Mouse (Mus musculus) midbrain, embryonic 10.5 days (tissue): ENCODE data around the gene Caprin2. TPM values are rescaled to one million over a fixed set of nuclear protein-coding genes. Genes with fewer than 3 reads are reported as not detected.
A peak's percentile ranks its signal among the peaks of the same experiment; 100 is the strongest.
"Not testable (repeated sequence)": the region's sequence is repeated elsewhere in the genome, so short reads cannot be mapped to it uniquely, and the experiment has no call there.

ENCODE experiments used
- DNase-seq: peaks from one replicate; pipeline ENCODE4 v3.0.0-alpha.2; 2017; ENCODE audit warnings: low spot score
- H3K27ac ChIP-seq: fragments of 300-500 bp; sonication (generic); replicated peaks from 2 replicates; pipeline ENCODE4 v1.5.1; 2016; ENCODE audit warnings: mild to moderate bottlenecking
- H3K27me3 ChIP-seq: fragments of 300-500 bp; sonication (generic); 2 replicates; pipeline ENCODE4 v1.6.1; 2016; ENCODE audit warnings: low read depth, mild to moderate bottlenecking; ENCODE audit not compliant: poor library complexity, severe bottlenecking
- H3K36me3 ChIP-seq: fragments of 300-500 bp; sonication (generic); 2 replicates; pipeline ENCODE4 v1.6.1; 2016; ENCODE audit warnings: mild to moderate bottlenecking, moderate library complexity
- H3K4me1 ChIP-seq: fragments of 300-500 bp; sonication (generic); 2 replicates; pipeline ENCODE4 v1.6.1; 2016
- H3K4me3 ChIP-seq: fragments of 300-500 bp; sonication (generic); 2 replicates; pipeline ENCODE4 v1.5.1; 2016; ENCODE audit warnings: mild to moderate bottlenecking, moderate library complexity
- H3K9me3 ChIP-seq: fragments of 300-500 bp; sonication (generic); replicated peaks from 2 replicates; pipeline ENCODE4 v1.6.1; 2016; ENCODE audit warnings: mild to moderate bottlenecking
- WGBS: fragments of 180-500 bp; shearing (Covaris S2); methylation state at CpG from one replicate; pipeline ENCODE4 v1.1.7; 2016; 5-methylcytosine and 5-hydroxymethylcytosine counted together
- polyA plus RNA-seq: library from polyadenylated mRNA; unstranded; fragments of >200 nt; fragmentation: Nextera tagmentation; extraction: Ambion mirVana; gene quantifications from 2 replicates; pipeline ENCODE4 v1.2.1, GENCODE M21; 2016

Gene Caprin2
- polyA plus RNA-seq: 22.4 and 24.0 TPM in 2 replicates

DNA sequence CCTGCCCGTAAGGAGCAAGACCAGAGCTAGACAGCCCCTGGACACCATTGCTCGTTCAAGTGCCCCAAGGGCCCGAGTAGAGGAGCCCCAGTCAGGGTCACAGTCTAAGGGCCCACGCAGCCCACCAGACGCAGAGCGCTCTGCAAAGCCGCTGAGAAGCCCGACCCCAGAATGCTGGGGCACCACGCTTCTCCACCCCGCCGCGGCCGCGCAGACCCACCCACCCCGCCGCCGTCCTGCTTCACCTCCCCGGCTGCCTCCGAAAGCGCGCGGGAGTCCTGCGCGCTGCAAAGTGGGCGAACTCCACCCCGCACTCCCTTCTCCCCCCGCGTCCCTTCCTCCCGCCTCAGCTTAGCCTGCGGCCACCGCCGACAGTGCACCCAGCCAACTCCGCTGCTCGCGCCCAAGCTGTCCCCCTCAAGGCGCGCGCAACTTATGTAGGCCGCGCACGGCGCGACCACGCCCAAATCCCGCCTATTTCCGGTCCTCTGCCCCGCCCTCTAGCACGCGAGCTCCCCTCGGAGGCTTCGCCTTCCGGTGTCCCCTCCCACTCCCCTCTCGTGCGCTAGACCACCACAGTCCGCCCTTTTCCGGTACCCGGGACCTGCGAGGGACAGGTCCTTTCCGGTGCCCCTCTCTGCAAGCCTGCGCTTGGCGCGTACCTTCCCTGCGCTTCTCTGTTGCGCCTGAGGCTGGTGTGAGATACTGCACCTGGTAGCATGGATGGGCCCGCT lies at the start of gene Caprin2:
Gene Caprin2, minus strand, starts transcription at position 465 of the 734 bp plus-strand sequence.
- H3K27ac ChIP-seq: peak within 1 kb of the TSS; percentile 94
- DNase-seq: peak; percentile 98
- under 1% methylated on average over 60 of the region's 65 CpGs for whole genome bisulfite sequencing
- H3K4me3 ChIP-seq: peak within 1 kb of the TSS; percentile 88
- no peaks in the 10 kb centered on the region for H3K36me3 ChIP-seq
- H3K27me3 ChIP-seq: no peaks in the 10 kb centered on the region
- no peaks in the 10 kb centered on the region for H3K9me3 ChIP-seq
- H3K4me1 ChIP-seq: peaks cover 10% of the 10 kb centered on the region

DNA sequence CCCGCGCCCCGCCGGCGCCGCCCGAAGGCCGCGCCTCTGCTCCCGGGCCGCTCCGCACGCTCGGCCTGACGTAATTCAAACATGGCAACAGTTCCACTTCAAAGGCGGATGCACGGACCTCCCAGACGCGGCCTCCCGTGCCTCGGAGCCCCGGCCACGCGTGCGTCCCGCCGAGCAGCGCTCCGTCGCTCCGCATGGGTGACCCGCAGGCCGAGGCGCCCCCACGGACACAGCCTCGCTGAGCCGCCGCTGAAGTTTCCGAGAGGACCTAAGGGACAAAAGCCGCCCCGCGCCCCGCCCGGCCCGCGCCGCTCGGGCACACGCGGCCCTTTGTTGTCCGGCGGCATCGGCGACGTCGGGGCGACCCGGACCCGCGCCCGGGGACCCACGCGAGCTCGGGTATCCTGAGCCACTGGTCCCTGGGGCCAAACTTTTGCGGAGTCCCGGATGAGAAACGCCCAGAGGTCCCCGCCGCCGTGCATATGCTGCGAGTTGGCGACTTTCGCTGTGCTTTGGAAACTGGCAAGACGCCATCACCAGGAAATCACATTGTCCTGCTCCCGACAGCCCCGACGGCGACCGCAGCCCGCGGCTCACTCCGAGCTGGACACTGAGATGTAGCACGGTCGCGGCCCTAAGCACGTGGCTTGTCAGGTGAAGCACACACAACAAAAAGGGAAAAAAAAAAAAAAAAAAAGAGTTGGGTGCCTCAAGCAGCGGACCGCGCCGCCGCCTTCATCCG lies 48.9 kb upstream of the Caprin2 start:
- no peaks in the 10 kb centered on the region for H3K27me3 ChIP-seq
- H3K9me3 ChIP-seq: no peaks in the 10 kb centered on the region
- peak; percentile 82 for DNase-seq
- peaks cover 41% of the 10 kb centered on the region for H3K4me1 ChIP-seq
- peaks cover 26% of the 10 kb centered on the region for H3K36me3 ChIP-seq
- peak overlapping the region; percentile 79 for H3K4me3 ChIP-seq
- WGBS: under 1% methylated on average over 87 of the region's 92 CpGs
- H3K27ac ChIP-seq: peak overlapping the region; percentile 99

DNA sequence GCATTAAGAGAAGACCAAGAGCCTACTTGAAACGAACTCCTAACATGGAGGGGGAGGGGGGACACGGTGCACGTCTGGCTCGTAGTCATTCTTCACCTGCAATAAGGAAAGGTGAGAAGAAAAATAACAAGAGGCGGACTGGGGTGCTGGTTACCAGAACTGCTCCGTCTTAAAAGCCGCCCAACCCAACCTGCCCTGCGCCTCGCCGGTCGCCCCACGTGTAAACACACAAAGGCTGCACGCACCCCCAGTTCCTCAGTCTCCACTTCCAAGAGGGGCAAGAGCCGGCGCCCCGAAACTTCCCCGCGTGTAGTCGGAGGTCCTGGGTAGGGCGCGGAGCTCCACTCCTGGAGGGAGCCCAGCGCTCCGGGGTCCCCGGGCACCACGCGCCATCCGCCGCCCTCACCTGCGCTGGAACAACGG lies 48.3 kb upstream of the Caprin2 start:
- peak overlapping the region; percentile 99 for H3K27ac ChIP-seq
- no peak for DNase-seq
- H3K4me1 ChIP-seq: peaks cover 44% of the 10 kb centered on the region
- under 1% methylated on average over 30 of the region's 30 CpGs for WGBS
- peak overlapping the region; percentile 79 for H3K4me3 ChIP-seq
- H3K36me3 ChIP-seq: peaks cover 31% of the 10 kb centered on the region
- H3K9me3 ChIP-seq: no peaks in the 10 kb centered on the region
- no peaks in the 10 kb centered on the region for H3K27me3 ChIP-seq

DNA sequence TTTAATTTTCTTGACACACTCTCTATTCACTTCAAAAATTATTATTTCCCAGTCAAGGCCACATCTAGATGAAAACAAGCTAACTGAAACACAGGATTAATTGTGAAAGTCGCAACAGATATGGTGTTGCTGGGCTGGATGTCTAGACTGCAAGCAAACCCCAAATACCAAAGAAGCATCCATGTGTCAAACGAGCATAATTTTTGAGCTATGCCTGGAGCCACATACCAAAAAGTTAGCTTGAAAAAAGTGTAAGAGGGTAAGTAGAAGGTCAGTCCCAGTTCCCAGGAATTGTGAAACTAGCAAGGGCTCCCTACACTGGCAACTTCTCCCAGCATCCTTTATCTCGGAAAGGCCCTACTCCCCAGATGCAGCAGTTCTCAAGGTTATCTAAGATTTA lies 47.7 kb upstream of the Caprin2 start:
- DNase-seq: no peak
- Histone ChIP-seq H3K9me3 (no peaks in the 10 kb centered on the region), H3K27ac (peak overlapping the region; percentile 99), H3K4me3 (peak overlapping the region; percentile 79), H3K36me3 (peaks cover 38% of the 10 kb centered on the region), H3K4me1 (peaks cover 50% of the 10 kb centered on the region), H3K27me3 (no peaks in the 10 kb centered on the region)
- 22% methylated on average over 3 of the region's 3 CpGs for WGBS

DNA sequence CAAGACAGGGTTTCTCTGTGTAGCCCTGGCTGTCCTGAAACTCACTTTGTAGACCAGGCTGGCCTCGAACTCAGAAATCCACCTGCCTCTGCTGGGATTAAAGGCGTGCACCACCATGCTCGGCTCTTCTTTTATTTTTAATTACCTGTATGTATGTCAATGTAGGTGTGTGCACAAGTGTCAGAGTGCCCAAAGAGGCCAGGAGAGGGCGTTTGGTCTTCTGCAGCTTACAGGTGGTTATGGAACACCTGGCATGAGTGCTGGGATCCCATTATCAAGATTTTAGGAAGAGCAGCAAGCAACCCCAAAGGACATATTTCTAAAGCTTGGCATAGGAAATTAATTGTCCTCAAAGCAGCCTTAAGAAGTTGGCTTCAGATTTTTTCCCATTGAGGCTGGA lies 46.4 kb upstream of the Caprin2 start:
- Histone ChIP-seq H3K27me3 (no peaks in the 10 kb centered on the region), H3K27ac (no peak overlapping the region)

DNA sequence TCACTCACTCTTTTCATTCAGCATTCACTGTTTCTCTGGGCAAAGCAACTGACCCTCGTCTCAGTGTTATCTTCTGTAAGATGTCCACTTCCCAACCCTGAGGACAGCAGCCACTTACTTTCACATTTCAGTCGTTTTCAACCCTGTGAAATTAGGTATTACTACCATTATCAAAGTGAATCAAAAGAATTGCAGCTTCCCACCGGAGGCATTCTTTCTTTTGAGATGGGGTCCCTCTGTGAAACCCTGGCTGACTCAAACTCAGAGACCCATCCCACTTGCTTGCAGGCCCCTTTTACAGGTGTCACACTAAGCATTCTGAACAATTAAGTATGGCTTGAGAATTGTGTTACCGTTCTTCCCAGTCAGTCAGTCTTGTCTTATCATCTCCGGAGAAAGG lies 45.8 kb upstream of the Caprin2 start:
- Histone ChIP-seq H3K4me1 (peaks cover 51% of the 10 kb centered on the region), H3K27ac (no peak overlapping the region), H3K4me3 (peak overlapping the region; percentile 32), H3K27me3 (no peaks in the 10 kb centered on the region), H3K9me3 (no peaks in the 10 kb centered on the region), H3K36me3 (peaks cover 53% of the 10 kb centered on the region)
- DNase-seq: no peak
- WGBS: 58% methylated on average over 5 of the region's 5 CpGs

More for the DNA sequence above, 46.4 kb upstream of the Caprin2 start:
- DNase-seq: no peak
- Histone ChIP-seq H3K36me3 (peaks cover 51% of the 10 kb centered on the region), H3K9me3 (no peaks in the 10 kb centered on the region), H3K4me3 (peak overlapping the region; percentile 79), H3K4me1 (peaks cover 55% of the 10 kb centered on the region)
- 73% methylated on average over 4 of the region's 4 CpGs for WGBS

DNA sequence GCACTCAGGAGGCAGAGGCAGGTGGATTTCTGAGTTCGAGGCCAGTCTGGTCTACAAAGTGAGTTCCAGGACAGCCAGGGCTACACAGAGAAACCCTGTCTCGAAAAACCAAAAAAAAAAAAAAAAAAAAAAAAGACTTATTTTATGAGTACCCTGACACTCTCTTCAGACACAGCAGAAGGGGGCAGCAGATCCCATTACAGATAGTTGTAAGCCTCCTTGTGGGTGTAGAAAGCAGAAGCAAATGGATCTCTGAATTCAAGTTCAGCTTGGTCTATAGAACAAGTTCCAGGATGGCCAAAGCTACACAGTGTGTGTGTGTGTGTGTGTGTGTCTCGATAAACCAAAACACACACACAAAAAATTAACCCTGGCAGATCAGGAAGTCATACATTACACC lies 44.3 kb upstream of the Caprin2 start:
- not testable (repeated sequence) for DNase-seq, H3K4me3 ChIP-seq, H3K9me3 ChIP-seq, H3K27ac ChIP-seq, H3K27me3 ChIP-seq
- 89% methylated on average over 2 of the region's 3 CpGs for WGBS
- peaks cover 62% of the 10 kb centered on the region for H3K36me3 ChIP-seq
- H3K4me1 ChIP-seq: peaks cover 55% of the 10 kb centered on the region

DNA sequence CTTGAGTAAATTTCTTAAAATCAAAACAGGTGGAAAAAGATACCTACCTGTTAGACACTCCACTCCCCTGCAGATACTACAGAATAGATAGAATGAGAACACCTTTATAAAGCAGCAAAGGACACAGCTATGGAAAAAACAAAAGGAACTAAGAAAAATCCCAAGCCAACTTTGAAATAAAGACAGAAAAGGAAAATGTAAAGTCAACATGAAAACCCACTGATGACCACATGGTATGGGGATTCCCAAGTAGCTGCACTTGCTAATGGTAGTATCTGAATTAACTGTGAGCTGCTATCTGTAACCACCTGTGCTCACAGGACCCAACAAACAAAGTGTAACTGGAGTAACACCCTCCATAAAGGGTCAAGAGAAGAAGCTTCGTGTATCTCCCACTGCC lies 41.7 kb upstream of the Caprin2 start:
- DNase-seq: no peak
- WGBS: 59% methylated on average over 1 of the region's 1 CpGs
- Histone ChIP-seq H3K4me3 (no peak overlapping the region), H3K36me3 (peaks cover 81% of the 10 kb centered on the region), H3K9me3 (no peaks in the 10 kb centered on the region), H3K27ac (no peak overlapping the region), H3K4me1 (peaks cover 44% of the 10 kb centered on the region), H3K27me3 (no peaks in the 10 kb centered on the region)

DNA sequence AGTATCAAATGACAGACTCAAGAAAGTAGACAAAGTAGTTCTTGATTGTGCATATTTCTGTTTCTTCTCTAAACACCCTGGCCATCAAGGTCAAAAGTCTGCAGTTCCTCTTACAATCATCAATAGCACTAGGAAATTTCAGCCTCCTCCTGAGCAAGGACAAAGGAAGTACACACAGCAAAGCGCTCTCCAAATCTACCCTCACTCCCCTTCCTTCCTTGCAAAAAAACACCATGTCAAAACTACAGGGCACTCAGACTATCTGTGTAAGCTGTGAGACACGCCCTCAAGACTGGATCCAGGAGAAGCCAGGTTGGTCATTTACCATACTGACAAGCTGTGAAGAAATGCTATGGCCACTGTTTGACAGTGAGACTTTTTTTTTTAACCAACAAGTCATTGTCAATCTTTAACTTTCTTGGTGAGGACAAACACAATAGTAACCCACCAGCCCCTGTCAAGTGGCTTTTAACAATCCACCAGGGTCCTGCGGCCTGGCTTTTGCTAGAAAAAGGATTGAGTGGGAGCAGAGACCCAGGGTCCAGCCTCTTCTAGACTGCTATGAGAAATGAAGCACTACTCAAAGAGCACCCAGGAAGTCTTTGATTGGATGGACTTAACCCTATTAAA lies 39.0 kb upstream of the Caprin2 start:
- Histone ChIP-seq H3K27ac (no peak overlapping the region), H3K27me3 (no peaks in the 10 kb centered on the region), H3K4me3 (no peak overlapping the region), H3K9me3 (no peaks in the 10 kb centered on the region), H3K4me1 (peaks cover 28% of the 10 kb centered on the region), H3K36me3 (peaks cover 90% of the 10 kb centered on the region)
- WGBS: 78% methylated on average over 3 of the region's 3 CpGs
- DNase-seq: no peak

DNA sequence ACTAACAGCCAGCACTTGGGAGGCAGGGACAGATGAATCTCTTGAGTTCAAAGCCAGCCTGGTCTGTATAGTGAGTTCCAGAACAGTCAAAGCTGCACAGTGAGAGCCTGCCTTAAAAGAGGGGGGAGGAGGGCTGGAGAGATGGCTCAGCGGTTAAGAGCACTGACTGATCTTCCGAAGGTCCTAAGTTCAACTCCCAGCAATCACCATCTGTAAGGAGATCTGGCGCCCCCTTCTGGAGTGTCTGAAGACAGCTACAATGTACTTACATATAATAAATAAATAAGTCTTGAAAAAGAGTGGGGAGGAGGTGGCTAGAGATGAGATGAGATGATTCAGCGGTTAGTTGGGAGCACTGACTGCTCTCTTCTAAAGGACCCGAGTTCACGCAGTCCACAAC lies 35.2 kb upstream of the Caprin2 start:
- Histone ChIP-seq H3K4me1 (peaks cover 5% of the 10 kb centered on the region; the same call in 1 of the 2 replicates), H3K27me3 (no peaks in the 10 kb centered on the region), H3K36me3 (peaks cover 92% of the 10 kb centered on the region), H3K4me3 (no peak overlapping the region), H3K9me3 (no peaks in the 10 kb centered on the region), H3K27ac (no peak overlapping the region)
- peak; percentile 46 for DNase-seq
- WGBS: 86% methylated on average over 6 of the region's 6 CpGs

DNA sequence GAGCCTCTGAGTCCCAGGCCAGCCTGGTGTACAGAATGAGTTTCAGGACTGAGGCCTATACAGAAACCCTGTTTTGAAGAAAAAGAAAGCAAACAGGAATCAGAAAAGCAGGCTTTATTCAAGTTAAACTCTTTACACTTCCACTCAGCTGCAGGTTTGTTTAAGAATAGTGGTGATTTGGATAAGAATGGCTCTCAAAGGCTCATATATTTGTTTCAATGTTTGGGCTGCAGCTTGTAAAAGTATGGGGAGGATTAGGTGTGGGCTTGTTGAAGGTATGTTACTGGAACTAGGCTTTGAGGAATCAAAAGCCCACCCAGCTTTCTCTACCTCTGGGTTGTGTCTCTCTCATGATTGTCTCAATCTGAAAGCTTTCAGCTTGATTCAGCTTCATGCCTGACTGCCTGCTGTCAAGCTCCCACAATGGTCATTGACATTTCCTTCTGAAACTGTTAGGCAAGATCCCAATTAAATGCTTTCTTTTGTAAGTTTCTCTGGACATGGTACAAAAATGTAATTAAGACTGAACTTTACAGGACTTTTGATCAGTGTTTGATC lies 22.9 kb upstream of the Caprin2 start:
- Histone ChIP-seq H3K36me3 (peaks cover 38% of the 10 kb centered on the region), H3K9me3 (no peaks in the 10 kb centered on the region), H3K4me1 (0 out of 2 replicates have a peak, but pooled peaks cover 3% of the 10 kb centered on the region), H3K4me3 (no peak overlapping the region), H3K27me3 (no peaks in the 10 kb centered on the region), H3K27ac (no peak overlapping the region)
- DNase-seq: no peak

DNA sequence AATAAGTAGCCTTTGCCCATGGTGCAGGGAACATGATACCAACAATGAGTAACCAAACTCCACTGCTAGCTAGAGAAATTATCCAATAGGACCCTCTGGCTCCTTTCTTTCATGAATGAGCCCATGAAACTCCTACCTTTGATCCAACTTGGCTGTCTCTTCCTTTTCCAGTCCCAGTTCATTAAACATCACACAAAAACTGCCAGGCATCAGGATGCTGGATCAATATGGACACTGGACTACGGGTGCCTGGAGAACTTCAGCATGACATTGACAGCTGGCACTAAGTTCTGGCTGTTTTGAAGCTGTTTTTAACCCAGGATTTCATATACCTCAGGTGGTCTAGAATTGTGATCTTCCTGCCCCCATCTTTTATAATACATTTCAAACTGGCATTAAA lies 21.6 kb upstream of the Caprin2 start:
- no peak overlapping the region for H3K4me3 ChIP-seq
- no peaks in the 10 kb centered on the region for H3K27me3 ChIP-seq
- WGBS: 90% methylated on average over 1 of the region's 1 CpGs
- H3K4me1 ChIP-seq: 0 out of 2 replicates have a peak, but pooled peaks cover 3% of the 10 kb centered on the region
- H3K9me3 ChIP-seq: no peaks in the 10 kb centered on the region
- no peak overlapping the region for H3K27ac ChIP-seq
- peaks cover 26% of the 10 kb centered on the region for H3K36me3 ChIP-seq
- DNase-seq: no peak
